Mouse (Mus musculus) liver, embryonic 12.5 days (tissue): Measurements from ENCODE around the gene Tcl1b1. TPM values are rescaled to one million over a fixed set of nuclear protein-coding genes. Genes with fewer than 3 reads are reported as not detected.
"Not testable (repeated sequence)": the region's sequence is repeated elsewhere in the genome, so short reads cannot be mapped to it uniquely, and the experiment has no call there.

ENCODE experiments used
- ATAC-seq: fragments of 200-750 bp; cut with Nextera tagmentation; 2 replicates; pipeline ENCODE4 v1.8.0; 2017; ENCODE audit warnings: moderate number of reproducible peaks, mild to moderate bottlenecking, moderate library complexity
- H3K27ac ChIP-seq: fragments of 300-500 bp; sonication (generic); 2 replicates; pipeline ENCODE4 v1.5.1; 2016; ENCODE audit warnings: mild to moderate bottlenecking
- H3K27me3 ChIP-seq: fragments of 300-500 bp; sonication (generic); replicated peaks from 2 replicates; pipeline ENCODE4 v1.6.1; 2016; ENCODE audit warnings: mild to moderate bottlenecking, moderate library complexity
- H3K36me3 ChIP-seq: fragments of 300-500 bp; sonication (generic); 2 replicates; pipeline ENCODE4 v1.6.1; 2016; ENCODE audit warnings: mild to moderate bottlenecking, moderate library complexity
- H3K4me1 ChIP-seq: fragments of 300-500 bp; sonication (generic); 2 replicates; pipeline ENCODE4 v1.6.1; 2016
- H3K4me2 ChIP-seq: fragments of 300-500 bp; sonication (generic); 2 replicates; pipeline ENCODE4 v1.6.1; 2016; ENCODE audit warnings: mild to moderate bottlenecking, moderate library complexity
- H3K4me3 ChIP-seq: fragments of 300-500 bp; sonication (generic); 2 replicates; pipeline ENCODE4 v1.5.1; 2016; ENCODE audit warnings: mild to moderate bottlenecking, moderate library complexity
- H3K9ac ChIP-seq: fragments of 300-500 bp; sonication (generic); 2 replicates; pipeline ENCODE4 v1.6.1; 2016; ENCODE audit warnings: mild to moderate bottlenecking, moderate library complexity
- H3K9me3 ChIP-seq: fragments of 300-500 bp; sonication (generic); replicated peaks from 2 replicates; pipeline ENCODE4 v1.6.1; 2016; ENCODE audit warnings: mild to moderate bottlenecking, moderate library complexity
- WGBS: fragments of 180-500 bp; shearing (Covaris S2); methylation state at CpG from one replicate; pipeline ENCODE4 v1.1.7; 2016; ENCODE audit not compliant: insufficient replicate concordance; 5-methylcytosine and 5-hydroxymethylcytosine counted together
- polyA plus RNA-seq: library from polyadenylated mRNA; unstranded; fragments of >200 nt; fragmentation: Nextera tagmentation; extraction: Ambion mirVana; gene quantifications from 2 replicates; pipeline ENCODE4 v1.2.1, GENCODE M21; 2016

Gene Tcl1b1
- polyA plus RNA-seq, 1 experiment from 2014 or later = not detected

- not testable (repeated sequence) for H3K27ac ChIP-seq, H3K4me2 ChIP-seq, ATAC-seq, H3K9ac ChIP-seq, H3K4me3 ChIP-seq, H3K36me3 ChIP-seq, H3K27me3 ChIP-seq, H3K4me1 ChIP-seq, H3K9me3 ChIP-seq
- 25% methylated on average over 1 of the region's 1 CpGs for WGBS
Measured at GRCm38 (mm10) chr12:105144928-105145327, 14.6 kb upstream of the Tcl1b1 start.

DNA sequence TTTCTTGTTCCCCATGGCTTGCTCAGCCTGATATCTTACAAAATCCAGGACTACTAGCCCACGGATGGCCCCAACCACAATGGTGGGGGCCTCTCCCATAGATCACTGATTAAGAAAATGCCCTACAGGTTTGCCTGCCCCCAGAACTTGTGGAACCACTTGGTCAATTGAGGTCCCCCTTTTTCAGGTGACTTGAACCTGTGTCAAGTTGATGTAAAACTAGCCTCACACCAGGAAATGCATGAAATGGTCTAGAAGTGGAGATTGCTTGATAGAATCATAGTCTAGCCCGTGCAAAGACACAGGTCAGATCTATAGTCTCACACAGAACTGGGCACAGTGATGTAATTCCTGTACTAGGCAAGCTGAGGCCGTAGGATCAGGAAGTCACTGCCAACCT, 13.8 kb upstream of the Tcl1b1 start, which contains the start of gene Tcl1b2:
TSS of gene Tcl1b2 (plus strand) at position 301 of the 400 bp plus-strand sequence.
- H3K4me1 ChIP-seq = no peaks in the 10 kb centered on the region
- WGBS = 39% methylated on average over 3 of the region's 3 CpGs
- H3K9ac ChIP-seq = no peak within 1 kb of the TSS
- no peak for ATAC-seq
- H3K4me2 ChIP-seq = no peak within 1 kb of the TSS
- no peaks in the 10 kb centered on the region for H3K27me3 ChIP-seq
- H3K36me3 ChIP-seq = no peaks in the 10 kb centered on the region
- no peak within 1 kb of the TSS for H3K4me3 ChIP-seq
- no peak within 1 kb of the TSS for H3K27ac ChIP-seq
- no peaks in the 10 kb centered on the region for H3K9me3 ChIP-seq

DNA sequence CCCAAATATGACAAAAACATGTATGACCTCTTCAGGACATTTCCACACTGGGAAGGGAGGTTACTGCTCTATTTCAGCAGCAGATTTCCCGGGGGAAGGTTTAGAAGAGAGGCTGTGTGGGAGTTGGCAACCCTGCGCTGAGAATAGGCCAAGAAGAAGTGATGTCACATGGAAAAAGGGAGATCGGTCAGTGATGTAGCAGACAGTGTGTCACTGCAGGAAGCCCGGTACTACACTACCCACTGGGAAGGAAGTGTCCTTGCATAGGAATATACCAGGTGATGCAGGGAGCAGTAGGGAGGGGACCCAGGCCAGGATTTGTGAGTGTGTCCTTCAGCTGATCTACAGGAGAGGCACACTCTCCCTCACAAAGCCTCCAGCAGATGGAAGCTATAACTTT, 4.2 kb upstream of the Tcl1b1 start:
- H3K4me1 ChIP-seq, H3K27ac ChIP-seq, ATAC-seq, H3K4me3 ChIP-seq, H3K9me3 ChIP-seq, H3K9ac ChIP-seq, H3K36me3 ChIP-seq, H3K4me2 ChIP-seq, H3K27me3 ChIP-seq: not testable (repeated sequence)
- WGBS = 48% methylated on average over 4 of the region's 4 CpGs

- Histone ChIP-seq H3K36me3 (no peaks in the 10 kb centered on the region), H3K4me3 (no peak overlapping the region), H3K9ac (no peak overlapping the region), H3K27me3 (no peaks in the 10 kb centered on the region), H3K27ac (no peak overlapping the region), H3K9me3 (no peaks in the 10 kb centered on the region), H3K4me1 (no peaks in the 10 kb centered on the region), H3K4me2 (no peak overlapping the region)
- ATAC-seq = no peak
- WGBS = 48% methylated on average over 6 of the region's 6 CpGs
Measured at GRCm38 (mm10) chr12:105158842-105159241, 648 bp upstream of the Tcl1b1 start.

- no peak overlapping the region for H3K4me3 ChIP-seq
- no peaks in the 10 kb centered on the region for H3K4me1 ChIP-seq
- no peaks in the 10 kb centered on the region for H3K9me3 ChIP-seq
- H3K4me2 ChIP-seq = no peak overlapping the region
- H3K27me3 ChIP-seq = no peaks in the 10 kb centered on the region
- H3K36me3 ChIP-seq = no peaks in the 10 kb centered on the region
- no peak overlapping the region for H3K9ac ChIP-seq
- 36% methylated on average over 3 of the region's 3 CpGs for WGBS
- no peak overlapping the region for H3K27ac ChIP-seq
- no peak for ATAC-seq
Measured at GRCm38 (mm10) chr12:105166734-105167133, 7.2 kb downstream of the Tcl1b1 start.

DNA sequence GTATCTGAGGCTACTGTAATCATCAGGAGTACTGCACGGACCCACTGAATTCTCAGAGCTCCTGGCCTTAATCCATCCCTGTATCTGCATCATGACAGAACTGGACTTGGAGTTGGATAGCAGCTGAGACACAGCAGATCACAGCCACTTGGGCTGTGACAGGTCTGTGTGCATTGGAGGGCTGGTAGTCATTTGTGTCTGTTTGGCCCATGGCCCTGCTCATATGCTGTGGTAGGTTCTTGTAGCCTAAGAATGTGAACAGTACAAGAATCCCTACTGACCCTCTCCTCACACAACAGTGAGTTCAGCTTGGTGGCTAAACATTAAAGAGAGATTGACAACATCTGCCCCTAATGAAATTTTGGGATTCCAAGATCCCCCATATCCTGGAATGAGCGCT, 13.9 kb downstream of the Tcl1b1 start:
- Histone ChIP-seq H3K27me3 (no peaks in the 10 kb centered on the region), H3K27ac (no peak overlapping the region), H3K36me3 (no peaks in the 10 kb centered on the region), H3K9ac (no peak overlapping the region), H3K4me2 (no peak overlapping the region), H3K4me3 (no peak overlapping the region), H3K9me3 (no peaks in the 10 kb centered on the region), H3K4me1 (no peaks in the 10 kb centered on the region)
- ATAC-seq = no peak
- WGBS = 63% methylated on average over 2 of the region's 2 CpGs

DNA sequence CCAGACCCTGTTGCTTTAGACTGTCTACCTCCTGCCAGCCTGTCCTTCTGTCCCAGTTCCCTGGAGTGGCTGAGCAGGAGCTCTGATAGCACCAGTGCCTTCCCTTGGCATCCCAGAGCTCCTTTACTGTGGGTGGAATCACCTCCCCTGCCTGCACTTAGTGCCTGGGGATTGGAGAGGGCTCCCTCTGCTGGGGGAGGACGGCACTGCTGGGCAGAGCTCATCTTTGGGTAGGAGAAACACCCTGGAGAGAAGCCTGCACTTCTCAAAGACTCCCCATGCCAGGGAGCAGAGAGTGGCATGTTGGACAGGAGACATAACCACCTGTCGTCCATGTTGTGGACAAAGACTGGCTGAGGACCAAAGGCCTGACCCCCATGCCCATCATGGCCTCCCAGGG, 14.8 kb downstream of the Tcl1b1 start:
- not testable (repeated sequence) for H3K9ac ChIP-seq, H3K4me2 ChIP-seq, H3K27me3 ChIP-seq, ATAC-seq, H3K9me3 ChIP-seq, H3K36me3 ChIP-seq, H3K4me3 ChIP-seq, H3K27ac ChIP-seq, H3K4me1 ChIP-seq
- 12% methylated on average over 2 of the region's 2 CpGs for WGBS

GRCm38 (mm10) chr12:105176044-105176443, 16.6 kb downstream of the Tcl1b1 start, which contains the start of gene Tcl1b5:
Tcl1b5 (plus strand) TSS chr12:105176344.
- not testable (repeated sequence) for H3K4me1 ChIP-seq, H3K27me3 ChIP-seq, H3K9ac ChIP-seq, H3K27ac ChIP-seq, H3K36me3 ChIP-seq, H3K9me3 ChIP-seq, H3K4me2 ChIP-seq, ATAC-seq, H3K4me3 ChIP-seq
- WGBS = 40% methylated on average over 3 of the region's 3 CpGs

DNA sequence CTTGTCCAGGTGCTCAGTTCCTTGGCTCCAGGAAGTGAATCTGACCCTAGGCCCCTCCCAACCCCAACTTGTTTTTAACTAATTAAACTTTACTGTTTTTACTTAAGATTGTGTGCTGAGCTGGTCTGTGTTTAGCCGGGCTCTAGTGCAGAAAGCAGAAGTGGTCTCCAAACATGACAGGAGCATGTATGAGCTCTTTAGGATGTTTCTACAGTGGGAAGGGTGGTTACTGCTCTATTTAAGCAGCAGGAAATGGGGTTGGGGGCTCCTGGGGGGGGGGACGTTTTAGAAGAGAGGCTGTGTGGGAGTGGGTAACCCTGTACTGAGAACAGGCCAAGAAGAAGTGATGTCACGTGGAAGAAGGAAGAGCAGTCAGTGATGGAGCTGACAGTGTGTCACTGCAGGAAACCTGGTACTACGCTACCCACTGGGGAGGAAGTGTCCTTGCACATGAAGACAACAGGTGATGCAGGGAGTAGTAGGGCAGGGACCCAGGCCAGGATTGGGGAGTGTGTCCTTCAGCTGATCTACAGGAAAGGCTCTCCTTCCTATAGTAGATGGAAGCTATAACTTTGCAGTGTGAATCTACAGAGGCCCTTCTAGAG, 21.7 kb downstream of the Tcl1b1 start:
- not testable (repeated sequence) for H3K4me3 ChIP-seq, H3K4me1 ChIP-seq, H3K9ac ChIP-seq, H3K36me3 ChIP-seq, H3K4me2 ChIP-seq, H3K27me3 ChIP-seq, H3K27ac ChIP-seq, H3K9me3 ChIP-seq, ATAC-seq
- 32% methylated on average over 4 of the region's 4 CpGs for WGBS

DNA sequence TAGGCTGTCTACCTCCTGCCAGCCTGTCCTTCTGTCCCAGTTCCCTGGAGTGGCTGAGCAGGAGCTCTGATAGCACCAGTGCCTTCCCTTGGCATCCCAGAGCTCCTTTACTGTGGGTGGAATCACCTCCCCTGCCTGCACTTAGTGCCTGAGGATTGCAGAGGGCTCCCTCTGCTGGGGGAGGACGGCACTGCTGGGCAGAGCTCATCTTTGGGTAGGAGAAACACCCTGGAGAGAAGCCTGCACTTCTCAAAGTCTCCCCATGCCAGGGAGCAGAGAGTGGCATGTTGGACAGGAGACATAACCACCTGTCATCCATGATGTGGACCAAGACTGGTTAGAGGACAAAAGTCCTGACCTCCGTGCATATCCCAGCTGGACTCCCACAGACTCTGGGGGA, 29.5 kb downstream of the Tcl1b1 start:
- not testable (repeated sequence) for ATAC-seq

GRCm38 (mm10) chr12:105190743-105191142, 31.3 kb downstream of the Tcl1b1 start, which contains the start of gene Tcl1b3:
Tcl1b3 (plus strand) TSS chr12:105191043.
- H3K9ac ChIP-seq, H3K36me3 ChIP-seq, ATAC-seq, H3K4me3 ChIP-seq, H3K9me3 ChIP-seq, H3K4me1 ChIP-seq, H3K27ac ChIP-seq, H3K27me3 ChIP-seq, H3K4me2 ChIP-seq: not testable (repeated sequence)
- WGBS = 84% methylated on average over 6 of the region's 6 CpGs

More for the DNA sequence above, 29.5 kb downstream of the Tcl1b1 start:
- not testable (repeated sequence) for H3K27me3 ChIP-seq, H3K4me2 ChIP-seq, H3K4me3 ChIP-seq, H3K4me1 ChIP-seq, H3K9me3 ChIP-seq, H3K9ac ChIP-seq, H3K27ac ChIP-seq, H3K36me3 ChIP-seq
- whole genome bisulfite sequencing = 35% methylated on average over 2 of the region's 2 CpGs

DNA sequence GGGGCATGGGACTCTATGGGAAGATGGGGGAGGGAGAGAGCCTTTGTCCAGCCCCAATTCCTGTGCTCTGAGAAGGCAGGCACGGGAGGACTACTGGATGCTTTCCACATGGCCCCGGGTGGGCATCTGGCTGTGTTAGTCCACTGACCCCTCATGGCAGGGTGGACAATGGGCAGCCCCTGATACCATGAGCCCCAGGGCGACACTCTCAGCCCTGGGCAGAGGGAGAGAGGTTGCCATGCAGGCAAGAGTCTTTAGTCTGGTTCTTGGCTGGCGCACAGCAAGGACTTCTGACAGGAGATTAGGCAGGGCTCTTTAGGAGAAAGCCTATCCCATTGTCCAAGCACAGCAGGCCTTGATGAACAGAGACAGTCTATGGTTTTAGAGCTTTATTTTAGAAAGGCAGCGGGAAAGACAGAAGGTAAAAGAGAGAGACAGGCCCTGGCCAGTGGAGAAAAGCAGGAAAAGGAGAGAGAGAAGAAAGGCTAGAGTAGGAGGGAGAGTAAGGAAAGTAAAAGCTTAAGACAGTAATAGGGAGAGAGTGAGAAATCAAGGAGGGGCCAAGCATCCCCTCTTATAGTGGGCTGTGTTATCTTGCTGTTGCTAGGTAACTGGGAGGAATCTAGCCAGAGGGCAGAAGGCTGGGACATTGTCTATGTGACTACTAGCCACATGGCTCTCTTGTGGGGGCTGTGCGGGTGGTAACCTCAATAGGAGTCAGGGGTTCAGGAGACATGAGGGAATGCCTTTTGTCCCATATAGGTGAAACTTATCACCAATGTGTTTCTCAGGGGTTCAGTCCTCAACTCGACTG, 40.4 kb downstream of the Tcl1b1 start:
- ATAC-seq, H3K4me1 ChIP-seq, H3K9ac ChIP-seq, H3K27me3 ChIP-seq, H3K9me3 ChIP-seq, H3K36me3 ChIP-seq, H3K4me3 ChIP-seq, H3K4me2 ChIP-seq, H3K27ac ChIP-seq: not testable (repeated sequence)
- 48% methylated on average over 7 of the region's 7 CpGs for WGBS
